Mouse (Mus musculus) embryonic facial prominence, embryonic 14.5 days (tissue): Measurements from ENCODE around the gene Slc1a2. TPM values are rescaled to one million over a fixed set of nuclear protein-coding genes. Genes with fewer than 3 reads are reported as not detected.

Experiments used
- ATAC-seq: fragments of 200-750 bp; cut with Nextera tagmentation; 2 replicates; pipeline ENCODE4 v1.8.0; 2017; ENCODE audit warnings: low read depth, moderate number of reproducible peaks, moderate TSS enrichment
- DNase-seq: peaks from one replicate; pipeline ENCODE4 v3.0.0-alpha.2; 2015; ENCODE audit warnings: low spot score
- H3K27ac ChIP-seq: fragments of 300-500 bp; sonication (generic); replicated peaks from 2 replicates; pipeline ENCODE4 v1.5.1; 2014; ENCODE audit warnings: low read depth, mild to moderate bottlenecking, low read length, moderate library complexity
- H3K27me3 ChIP-seq: fragments of 300-500 bp; sonication (generic); replicated peaks from 2 replicates; pipeline ENCODE4 v1.6.1; 2014; ENCODE audit warnings: low read length; ENCODE audit not compliant: control insufficient read depth, insufficient read depth
- H3K36me3 ChIP-seq: fragments of 300-500 bp; sonication (generic); 2 replicates; pipeline ENCODE4 v1.6.1; 2014; ENCODE audit warnings: low read length, mixed read lengths; ENCODE audit not compliant: control insufficient read depth, insufficient read depth
- H3K4me1 ChIP-seq: fragments of 300-500 bp; sonication (generic); 2 replicates; pipeline ENCODE4 v1.6.1; 2014; ENCODE audit warnings: antibody characterized with exemption, low read length; ENCODE audit not compliant: control insufficient read depth, insufficient read depth
- H3K4me2 ChIP-seq: fragments of 300-500 bp; sonication (generic); 2 replicates; pipeline ENCODE4 v1.6.1; 2014; ENCODE audit warnings: low read depth, mild to moderate bottlenecking, low read length, moderate library complexity, mixed read lengths
- H3K4me3 ChIP-seq: fragments of 300-500 bp; sonication (generic); 2 replicates; pipeline ENCODE4 v1.5.1; 2014; ENCODE audit warnings: low read depth, mild to moderate bottlenecking, low read length
- H3K9ac ChIP-seq: fragments of 300-500 bp; sonication (generic); 2 replicates; pipeline ENCODE4 v1.6.1; 2014; ENCODE audit warnings: low read depth, mild to moderate bottlenecking, low read length, moderate library complexity, mixed read lengths
- H3K9me3 ChIP-seq: fragments of 300-500 bp; sonication (generic); 2 replicates; pipeline ENCODE4 v1.6.1; 2016; ENCODE audit warnings: low read length; ENCODE audit not compliant: control insufficient read depth
- WGBS: fragments of 180-500 bp; shearing (Covaris S2); extraction: QIAGEN DNeasy Blood & Tissue Kit; methylation state at CpG from one replicate; pipeline ENCODE4 v1.1.7; 2014; 5-methylcytosine and 5-hydroxymethylcytosine counted together
- polyA plus RNA-seq: library from polyadenylated mRNA; unstranded; fragments of >200 nt; fragmentation: Nextera tagmentation; extraction: Ambion mirVana; gene quantifications from 2 replicates; pipeline ENCODE4 v1.2.1, GENCODE M21; 2014

Slc1a2 gene
- polyA plus RNA-seq, 1 experiment from 2014 or later, result 2.2 TPM

- no peak overlapping the region for H3K4me2 ChIP-seq
- H3K9ac ChIP-seq, result no peak overlapping the region
- H3K4me3 ChIP-seq, result no peak overlapping the region
- DNase-seq (no peak), ATAC-seq (no peak)
- no peaks in the 10 kb centered on the region for H3K36me3 ChIP-seq
- H3K4me1 ChIP-seq, result no peaks in the 10 kb centered on the region
- no peaks in the 10 kb centered on the region for H3K9me3 ChIP-seq
- 80% methylated on average over 2 of the region's 2 CpGs for WGBS
- H3K27me3 ChIP-seq, result no peaks in the 10 kb centered on the region
- no peak overlapping the region for H3K27ac ChIP-seq
These were observed 133.2 kb downstream of the Slc1a2 start for GRCm38 (mm10) chr2:102791641-102792040.

GRCm38 (mm10) chr2:102792804-102793203 lies 134.3 kb downstream of the Slc1a2 start:
- ATAC-seq (no peak), DNase-seq (no peak)
- Histone ChIP-seq H3K36me3 (no peaks in the 10 kb centered on the region), H3K9me3 (no peaks in the 10 kb centered on the region), H3K4me1 (no peaks in the 10 kb centered on the region), H3K4me3 (no peak overlapping the region), H3K4me2 (no peak overlapping the region), H3K27ac (no peak overlapping the region), H3K9ac (no peak overlapping the region), H3K27me3 (no peaks in the 10 kb centered on the region)
- 68% methylated on average over 6 of the region's 6 CpGs for WGBS

GRCm38 (mm10) chr2:102795034-102795433 lies 136.6 kb downstream of the Slc1a2 start:
- Histone ChIP-seq H3K27me3 (no peaks in the 10 kb centered on the region), H3K4me3 (no peak overlapping the region), H3K27ac (no peak overlapping the region), H3K9ac (no peak overlapping the region), H3K9me3 (no peaks in the 10 kb centered on the region), H3K4me2 (no peak overlapping the region), H3K36me3 (no peaks in the 10 kb centered on the region), H3K4me1 (no peaks in the 10 kb centered on the region)
- DNase-seq, result no peak
- 92% methylated on average over 3 of the region's 3 CpGs for WGBS
- ATAC-seq, result no peak

- no peak overlapping the region for H3K9ac ChIP-seq
- H3K4me2 ChIP-seq, result no peak overlapping the region
- no peaks in the 10 kb centered on the region for H3K36me3 ChIP-seq
- 64% methylated on average over 2 of the region's 2 CpGs for WGBS
- no peak overlapping the region for H3K27ac ChIP-seq
- DNase-seq, result no peak
- no peak for ATAC-seq
- H3K4me1 ChIP-seq, result no peaks in the 10 kb centered on the region
- no peak overlapping the region for H3K4me3 ChIP-seq
- no peaks in the 10 kb centered on the region for H3K9me3 ChIP-seq
- no peaks in the 10 kb centered on the region for H3K27me3 ChIP-seq
These were observed 139.7 kb downstream of the Slc1a2 start for GRCm38 (mm10) chr2:102798149-102798548.

GRCm38 (mm10) chr2:102801899-102802298 lies 143.4 kb downstream of the Slc1a2 start:
- Histone ChIP-seq H3K4me1 (no peaks in the 10 kb centered on the region), H3K27me3 (no peaks in the 10 kb centered on the region), H3K27ac (no peak overlapping the region), H3K36me3 (no peaks in the 10 kb centered on the region), H3K9ac (no peak overlapping the region), H3K9me3 (no peaks in the 10 kb centered on the region), H3K4me3 (no peak overlapping the region), H3K4me2 (no peak overlapping the region)
- 69% methylated on average over 1 of the region's 1 CpGs for WGBS
- DNase-seq (no peak), ATAC-seq (no peak)

- no peaks in the 10 kb centered on the region for H3K9me3 ChIP-seq
- ATAC-seq (no peak), DNase-seq (peak; percentile 65)
- H3K4me3 ChIP-seq, result no peak overlapping the region
- no peak overlapping the region for H3K9ac ChIP-seq
- 38% methylated on average over 2 of the region's 2 CpGs for WGBS
- no peaks in the 10 kb centered on the region for H3K36me3 ChIP-seq
- no peak overlapping the region for H3K4me2 ChIP-seq
- no peaks in the 10 kb centered on the region for H3K4me1 ChIP-seq
- H3K27ac ChIP-seq, result no peak overlapping the region
- no peaks in the 10 kb centered on the region for H3K27me3 ChIP-seq
These were observed 145.7 kb downstream of the Slc1a2 start for GRCm38 (mm10) chr2:102804109-102804508.

GRCm38 (mm10) chr2:102805283-102805682 lies 146.8 kb downstream of the Slc1a2 start:
- no peak overlapping the region for H3K4me3 ChIP-seq
- no peak overlapping the region for H3K9ac ChIP-seq
- no peaks in the 10 kb centered on the region for H3K27me3 ChIP-seq
- H3K36me3 ChIP-seq, result no peaks in the 10 kb centered on the region
- WGBS, result 74% methylated on average over 6 of the region's 6 CpGs
- H3K27ac ChIP-seq, result no peak overlapping the region
- H3K4me1 ChIP-seq, result peaks cover 5% of the 10 kb centered on the region
- ATAC-seq (no peak), DNase-seq (no peak)
- H3K9me3 ChIP-seq, result no peaks in the 10 kb centered on the region
- H3K4me2 ChIP-seq, result no peak overlapping the region

GRCm38 (mm10) chr2:102805761-102806496 lies 147.5 kb downstream of the Slc1a2 start:
- Histone ChIP-seq H3K9ac (no peak overlapping the region), H3K4me2 (no peak overlapping the region), H3K9me3 (no peaks in the 10 kb centered on the region), H3K4me1 (peaks cover 5% of the 10 kb centered on the region), H3K27me3 (no peaks in the 10 kb centered on the region), H3K36me3 (no peaks in the 10 kb centered on the region), H3K27ac (no peak overlapping the region), H3K4me3 (no peak overlapping the region)
- WGBS, result 88% methylated on average over 4 of the region's 4 CpGs
- ATAC-seq (no peak), DNase-seq (no peak)

- no peak overlapping the region for H3K9ac ChIP-seq
- DNase-seq, result peak; percentile 72
- no peak overlapping the region for H3K4me2 ChIP-seq
- no peak for ATAC-seq
- no peak overlapping the region for H3K27ac ChIP-seq
- no peaks in the 10 kb centered on the region for H3K9me3 ChIP-seq
- 32% methylated on average over 3 of the region's 3 CpGs for WGBS
- no peaks in the 10 kb centered on the region for H3K27me3 ChIP-seq
- no peaks in the 10 kb centered on the region for H3K36me3 ChIP-seq
- peaks cover 5% of the 10 kb centered on the region for H3K4me1 ChIP-seq
- H3K4me3 ChIP-seq, result no peak overlapping the region
These were observed 149.2 kb downstream of the Slc1a2 start for GRCm38 (mm10) chr2:102807633-102808032.
